ENCODE assay signal across 29 mouse cellular contexts in the genomic region with DNA sequence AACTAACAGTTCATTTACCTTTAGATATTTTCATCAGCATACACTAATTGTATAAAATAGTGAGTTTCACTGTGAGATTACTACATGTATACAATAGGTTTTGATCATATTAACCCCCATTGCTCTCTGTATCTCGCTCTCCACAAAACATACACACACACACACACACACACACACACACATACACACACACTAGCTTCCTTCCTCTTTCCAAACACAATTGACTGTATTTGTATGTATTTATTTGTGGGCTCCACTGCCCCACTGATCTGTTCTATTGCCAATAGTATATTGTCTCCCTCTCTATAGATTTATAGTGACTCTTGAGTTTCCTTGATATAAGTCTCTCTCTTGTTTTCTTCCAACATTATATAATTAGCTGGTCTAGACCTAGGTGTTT. TPM values are rescaled to one million over a fixed set of nuclear protein-coding genes. Genes with fewer than 3 reads are reported as not detected.
DNase-seq lines count a peak whose midpoint lies in the region; ATAC-seq lines count a peak whose summit lies in the region.
"Had no signal": no experiment of that assay in that cellular context is flagged by ENCODE, and none has a peak within 500 bp of the region (broad histone marks: within the 10 kb centered on the region; RNA-seq: fewer than 3 reads in every experiment).

No protein-coding gene starts in this region.

- no peaks in the 10 kb centered on the region for H3K27me3 ChIP-seq in hindbrain, embryonic 16.5 days (replicated peaks; ENCODE audit: control insufficient read depth, insufficient read depth, low read length)
- no peaks in the 10 kb centered on the region for H3K27me3 ChIP-seq in hindbrain, embryonic 10.5 days (ENCODE audit: insufficient read depth, poor library complexity, severe bottlenecking)
- H3K27me3 ChIP-seq: embryonic facial prominence, embryonic 12.5 days; embryonic facial prominence, embryonic 15.5 days; heart, embryonic 12.5 days; heart, embryonic 15.5 days had no signal

- DNase-seq in B cell, adult 2 months: peak; percentile 44 to 52
- no peak for DNase-seq in kidney, adult 8-10 months
- DNase-seq in hindbrain, embryonic 10.5 days (ENCODE audit: low spot score): no peak
- DNase-seq: adrenal gland, adult 2 months; adrenal gland, postnatal 25 days; cerebellum, adult 11-12 months; cerebellum, adult 9-10 months; cerebellum, postnatal 14 days; forebrain, postnatal 0 days; gastrocnemius, adult 2 months; gastrocnemius, postnatal 14 days; heart, adult 18-20 months; heart, postnatal 10 days; heart, postnatal 36 days had no signal

- no peak overlapping the region for H3K4me3 ChIP-seq in hindbrain, embryonic 16.5 days (ENCODE audit: low read length)
- no peak overlapping the region for H3K4me3 ChIP-seq in hindbrain, embryonic 10.5 days
- H3K4me3 ChIP-seq: embryonic facial prominence, embryonic 12.5 days; embryonic facial prominence, embryonic 15.5 days; gastrocnemius, adult 2 months; heart, embryonic 12.5 days; heart, embryonic 15.5 days had no signal

- 86% methylated on average over 1 of the region's 1 CpGs for WGBS in hindbrain, embryonic 16.5 days
- 96% methylated on average over 1 of the region's 1 CpGs for WGBS in hindbrain, embryonic 10.5 days

- ATAC-seq in common myeloid progenitor, adult 5-6 weeks (replicated peaks; ENCODE audit: low read depth, poor library complexity, severe bottlenecking): peak; percentile 48; the same call in 1 of the 2 replicates
- peak; percentile 51; the same call in 1 of the 2 replicates for ATAC-seq in megakaryocyte progenitor cell, adult 5-6 weeks (replicated peaks; ENCODE audit: poor library complexity)
- ATAC-seq in hindbrain, embryonic 16.5 days: no peak
- ATAC-seq: forebrain, embryonic 14.5 days; forebrain, postnatal 0 days had no signal

- H3K36me3 ChIP-seq in hindbrain, embryonic 16.5 days (ENCODE audit: control insufficient read depth, insufficient read depth, low read length): no peaks in the 10 kb centered on the region
- no peaks in the 10 kb centered on the region for H3K36me3 ChIP-seq in hindbrain, embryonic 10.5 days
- H3K36me3 ChIP-seq: embryonic facial prominence, embryonic 12.5 days; embryonic facial prominence, embryonic 15.5 days; heart, embryonic 12.5 days; heart, embryonic 15.5 days had no signal

- no peaks in the 10 kb centered on the region for H3K4me1 ChIP-seq in hindbrain, embryonic 16.5 days (ENCODE audit: control insufficient read depth, insufficient read depth, low read depth, low read length)
- H3K4me1 ChIP-seq in hindbrain, embryonic 10.5 days (replicated peaks): peaks cover 15% of the 10 kb centered on the region; the same call in 1 of the 2 replicates
- H3K4me1 ChIP-seq: embryonic facial prominence, embryonic 15.5 days; heart, embryonic 15.5 days had no signal

- no peak overlapping the region for H3K4me2 ChIP-seq in hindbrain, embryonic 16.5 days (ENCODE audit: low read length)
- H3K4me2 ChIP-seq: embryonic facial prominence, embryonic 12.5 days; embryonic facial prominence, embryonic 15.5 days; heart, embryonic 12.5 days; heart, embryonic 15.5 days; hindbrain, embryonic 14.5 days had no signal

- H3K27ac ChIP-seq in hindbrain, embryonic 16.5 days (ENCODE audit: low read depth, low read length): no peak overlapping the region
- no peak overlapping the region for H3K27ac ChIP-seq in hindbrain, embryonic 10.5 days
- H3K27ac ChIP-seq: embryonic facial prominence, embryonic 12.5 days; embryonic facial prominence, embryonic 15.5 days; gastrocnemius, adult 2 months; heart, embryonic 15.5 days; hindbrain, embryonic 14.5 days had no signal

- no peaks in the 10 kb centered on the region for H3K9me3 ChIP-seq in hindbrain, embryonic 16.5 days (ENCODE audit: control insufficient read depth, low read length)
- no peaks in the 10 kb centered on the region for H3K9me3 ChIP-seq in hindbrain, embryonic 10.5 days
- H3K9me3 ChIP-seq: embryonic facial prominence, embryonic 12.5 days; embryonic facial prominence, embryonic 15.5 days; heart, embryonic 12.5 days; heart, embryonic 15.5 days had no signal

- no peak overlapping the region for H3K9ac ChIP-seq in hindbrain, embryonic 16.5 days (ENCODE audit: low read depth, low read length)
- H3K9ac ChIP-seq: embryonic facial prominence, embryonic 12.5 days; embryonic facial prominence, embryonic 15.5 days; forebrain, postnatal 0 days; heart, embryonic 12.5 days; heart, embryonic 15.5 days; hindbrain, embryonic 14.5 days had no signal

RNA-seq across cellular contexts. Expression of a gene that starts 2.4 kb away (rescaled TPM):
- not detected in 2 replicates for total RNA-seq in common myeloid progenitor, adult 5-6 weeks (2017)
- not detected in 2 replicates for total RNA-seq in megakaryocyte progenitor cell, adult 5-6 weeks (2015)
- not detected in 2 replicates for total RNA-seq in megakaryocyte progenitor cell, adult 5-6 weeks (2017)
- not detected in 2 replicates for polyA plus RNA-seq in hindbrain, embryonic 16.5 days (2015; fragmentation: Nextera tagmentation; extraction: Ambion mirVana)
- not detected in 2 replicates for polyA plus RNA-seq in hindbrain, embryonic 10.5 days (2016; fragmentation: Nextera tagmentation; extraction: Ambion mirVana)
- total RNA-seq: adrenal gland, adult 2 months; adrenal gland, postnatal 25 days; forebrain, postnatal 0 days; gastrocnemius, adult 2 months; gastrocnemius, postnatal 14 days; gastrocnemius, postnatal 4 days; heart, adult 18-20 months; heart, postnatal 10 days; heart, postnatal 36 days; MEL had no signal
- polyA plus RNA-seq: adrenal gland, adult 2 months; brain, embryonic 14.5 days; embryonic facial prominence, embryonic 12.5 days; embryonic facial prominence, embryonic 15.5 days; forebrain, embryonic 11.5 days; forebrain, embryonic 14.5 days; forebrain, postnatal 0 days; heart, embryonic 12.5 days; hindbrain, embryonic 11.5 days; hindbrain, embryonic 14.5 days; intestine, embryonic 14.5 days had no signal

RNA-seq across cellular contexts. Expression of a gene that starts 57.0 kb away (rescaled TPM):
- total RNA-seq in common myeloid progenitor, adult 5-6 weeks (2017): 237 and 332 TPM in 2 replicates
- 225 and 297 TPM in 2 replicates for total RNA-seq in megakaryocyte progenitor cell, adult 5-6 weeks (2015)
- 157 and 179 TPM in 2 replicates for total RNA-seq in megakaryocyte progenitor cell, adult 5-6 weeks (2017)
- polyA plus RNA-seq in hindbrain, embryonic 16.5 days (2015; fragmentation: Nextera tagmentation; extraction: Ambion mirVana): 37.7 and 43.4 TPM in 2 replicates
- polyA plus RNA-seq in hindbrain, embryonic 10.5 days (2016; fragmentation: Nextera tagmentation; extraction: Ambion mirVana): 41.1 and 46.2 TPM in 2 replicates

Comparison
In these comparisons a context has a peak if more than half of its experiments do, and no peak if none do; other contexts are left out.
1. DNase-seq: peak in B cell, adult 2 months (2 of 2); none in kidney, adult 8-10 months (0 of 2) and hindbrain, embryonic 10.5 days (single experiment).